ENCODE assay signal across 26 mouse cellular contexts in genomic region chr15:84999911-85000310, GRCm38 (mm10). TPM values are rescaled to one million over a fixed set of nuclear protein-coding genes. Genes with fewer than 3 reads are reported as not detected.
DNase-seq lines count a peak whose midpoint lies in the region; TF ChIP-seq lines count a peak whose summit lies in the region.
"Had no signal": no experiment of that assay in that cellular context is flagged by ENCODE, and none has a peak within 500 bp of the region (broad histone marks: within the 10 kb centered on the region; RNA-seq: fewer than 3 reads in every experiment).

No protein-coding gene starts in this region.

- H3K36me3 ChIP-seq in splenic B cell, adult 2 months (ENCODE audit: control insufficient read depth, insufficient read depth, low read length, poor library complexity, severe bottlenecking): no peaks in the 10 kb centered on the region
- H3K36me3 ChIP-seq: embryonic facial prominence, embryonic 10.5 days; embryonic facial prominence, embryonic 13.5 days; hindbrain, embryonic 12.5 days; hindbrain, embryonic 15.5 days had no signal

- no peak overlapping the region for H3K4me3 ChIP-seq in layer of hippocampus, adult 2 months
- H3K4me3 ChIP-seq: embryonic facial prominence, embryonic 10.5 days; embryonic facial prominence, embryonic 13.5 days; erythroblast, embryonic 14.5 days; forebrain, embryonic 13.5 days; hindbrain, embryonic 12.5 days; hindbrain, embryonic 15.5 days had no signal

- no peak for TF ChIP-seq CTCF in layer of hippocampus, adult 2 months (conservative IDR thresholded peaks at IDR 0.05)

- no peak for DNase-seq in layer of hippocampus, adult 2 months (ENCODE audit: low spot score in 2 of 2)
- DNase-seq in layer of hippocampus, adult 11-12 months (ENCODE audit: low spot score): no peak
- DNase-seq in spleen, postnatal 36 days (ENCODE audit: low spot score in 2 of 2): peak; percentile 69 to 75
- no peak for DNase-seq in spleen, adult 12 weeks (ENCODE audit: low spot score)
- DNase-seq in splenic B cell, adult 2 months (ENCODE audit: low read depth, low spot score): peak; percentile 61
- DNase-seq in cerebellum, adult 9-11 months: no peak
- DNase-seq: adrenal gland, adult 8-10 months; adrenal gland, postnatal 25 days; cerebellum, adult 11-12 months; cerebellum, adult 8-10 months; cerebellum, postnatal 14 days; embryo, embryonic 11 days; gastrocnemius, postnatal 14 days; heart, adult 11 months had no signal

- no peaks in the 10 kb centered on the region for H3K27me3 ChIP-seq in splenic B cell, adult 2 months (ENCODE audit: control insufficient read depth, insufficient read depth, low read length, poor library complexity, severe bottlenecking)
- H3K27me3 ChIP-seq: hindbrain, embryonic 15.5 days had no signal

- H3K27ac ChIP-seq in layer of hippocampus, adult 2 months: peak overlapping the region; percentile 86; the same call in 1 of the 2 replicates
- H3K27ac ChIP-seq: embryonic facial prominence, embryonic 10.5 days; embryonic facial prominence, embryonic 13.5 days; forebrain, embryonic 13.5 days; hindbrain, embryonic 12.5 days; hindbrain, embryonic 15.5 days had no signal

RNA-seq across cellular contexts. Expression of gene 5031439G07Rik, which starts 11.6 kb away (rescaled TPM):
- 10 to 100 TPM; 85.0 to 95.0 TPM for total RNA-seq in layer of hippocampus, adult 2 months (2021)

RNA-seq across cellular contexts. Expression of gene Upk3a, which starts 17.0 kb away (rescaled TPM):
- total RNA-seq in layer of hippocampus, adult 2 months (2021): not detected
- total RNA-seq: adrenal gland, adult 8-10 months; adrenal gland, postnatal 25 days; common myeloid progenitor, adult 5-6 weeks; gastrocnemius, adult 18-20 months; gastrocnemius, postnatal 14 days; gastrocnemius, postnatal 4 days; heart, adult 8-10 months; heart, postnatal 25 days; hematopoietic stem cell, adult 5-6 weeks had no signal

RNA-seq across cellular contexts. Expression of gene Fam118a, which starts 28.8 kb away (rescaled TPM):
- 10 to 100 TPM; 26.9 to 35.9 TPM for total RNA-seq in layer of hippocampus, adult 2 months (2021)

Comparison
In these comparisons a context has a peak if more than half of its experiments do, and no peak if none do; other contexts are left out.
1. DNase-seq: peak in spleen, postnatal 36 days (2 of 2) and splenic B cell, adult 2 months (single experiment); none in layer of hippocampus, adult 2 months (0 of 2), layer of hippocampus, adult 11-12 months (single experiment), spleen, adult 12 weeks (single experiment) and cerebellum, adult 9-11 months (single experiment).